19 mouse cellular contexts compared by ENCODE assay signal in the genomic region with DNA sequence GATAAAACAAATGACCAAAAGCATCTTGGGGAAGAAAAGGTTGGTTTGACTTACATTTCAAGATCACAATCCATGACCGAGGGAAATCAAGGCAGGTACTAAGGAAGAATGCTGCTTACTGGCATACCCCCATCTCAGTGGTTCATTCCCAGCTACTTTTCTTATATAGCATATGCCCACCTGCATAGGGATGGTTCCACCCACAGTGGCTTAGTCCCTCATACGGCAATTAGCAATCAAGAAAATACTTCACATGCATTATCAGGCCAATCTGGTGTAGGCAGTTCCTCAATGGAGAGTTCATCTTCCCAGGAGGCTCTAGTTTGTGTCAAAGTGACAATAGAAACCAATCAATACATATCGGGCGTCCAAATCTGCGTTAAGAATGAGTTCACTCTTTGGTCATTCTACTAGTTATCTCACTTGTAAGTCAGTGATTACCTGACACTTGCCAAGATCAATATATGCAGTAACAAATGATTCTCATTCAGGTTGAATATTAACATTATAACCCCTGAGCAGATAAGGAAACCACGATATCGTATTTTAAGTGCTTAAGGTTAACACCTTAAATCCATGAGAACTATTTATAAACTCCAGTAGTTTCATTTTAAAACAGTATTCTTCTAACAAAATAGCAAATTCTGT.
"Had no signal": no experiment of that assay in that cellular context is flagged by ENCODE, and none has a peak within 500 bp of the region (broad histone marks: within the 10 kb centered on the region; RNA-seq: fewer than 3 reads in every experiment).

No protein-coding gene starts in this region.

- H3K4me3 ChIP-seq: midbrain, embryonic 10.5 days; midbrain, embryonic 12.5 days; myocyte; neural tube, embryonic 13.5 days; neural tube, embryonic 15.5 days had no signal

- DNase-seq: lung, adult 18-20 months; lung, embryonic 14.5 days; lung, postnatal 10 days; lung, postnatal 4 days; midbrain, embryonic 14.5 days; retina, postnatal 1 day; right cerebral cortex, adult 18-20 months; right cerebral cortex, postnatal 25 days; right cerebral cortex, postnatal 4 days; spleen, adult 18-20 months; thymus, adult 18-20 months; thymus, postnatal 14 days; thymus, postnatal 4 days had no signal

- H3K9ac ChIP-seq: lung, embryonic 14.5 days; midbrain, embryonic 12.5 days; neural tube, embryonic 13.5 days; neural tube, embryonic 15.5 days had no signal

- H3K4me2 ChIP-seq: lung, embryonic 14.5 days; midbrain, embryonic 12.5 days; neural tube, embryonic 13.5 days; neural tube, embryonic 15.5 days had no signal

- H3K27ac ChIP-seq: midbrain, embryonic 10.5 days; midbrain, embryonic 12.5 days; neural tube, embryonic 13.5 days; neural tube, embryonic 15.5 days had no signal

- H3K27me3 ChIP-seq: midbrain, embryonic 12.5 days; neural tube, embryonic 13.5 days; neural tube, embryonic 15.5 days had no signal

- H3K9me3 ChIP-seq: midbrain, embryonic 10.5 days; midbrain, embryonic 12.5 days; neural tube, embryonic 13.5 days; neural tube, embryonic 15.5 days had no signal

- H3K4me1 ChIP-seq: midbrain, embryonic 10.5 days; midbrain, embryonic 12.5 days; neural tube, embryonic 13.5 days; neural tube, embryonic 15.5 days had no signal

- H3K36me3 ChIP-seq: midbrain, embryonic 10.5 days; midbrain, embryonic 12.5 days; neural tube, embryonic 13.5 days; neural tube, embryonic 15.5 days had no signal

- ATAC-seq: midbrain, embryonic 16.5 days had no signal
